Mouse (Mus musculus) liver, embryonic 12.5 days (tissue): ENCODE measurements at regions not wholly inside any gene's neighbourhood (a gene's known extent, or its start where the extent isn't known, plus 50 kb on each side); places are given as distances from the start of the nearest gene placed in this dataset.

Source experiments
- ATAC-seq: fragments of 200-750 bp; cut with Nextera tagmentation; 2 replicates; pipeline ENCODE4 v1.8.0; 2017; ENCODE audit warnings: moderate number of reproducible peaks, mild to moderate bottlenecking, moderate library complexity
- H3K27ac ChIP-seq: fragments of 300-500 bp; sonication (generic); 2 replicates; pipeline ENCODE4 v1.5.1; 2016; ENCODE audit warnings: mild to moderate bottlenecking
- H3K27me3 ChIP-seq: fragments of 300-500 bp; sonication (generic); replicated peaks from 2 replicates; pipeline ENCODE4 v1.6.1; 2016; ENCODE audit warnings: mild to moderate bottlenecking, moderate library complexity
- H3K36me3 ChIP-seq: fragments of 300-500 bp; sonication (generic); 2 replicates; pipeline ENCODE4 v1.6.1; 2016; ENCODE audit warnings: mild to moderate bottlenecking, moderate library complexity
- H3K4me1 ChIP-seq: fragments of 300-500 bp; sonication (generic); 2 replicates; pipeline ENCODE4 v1.6.1; 2016
- H3K4me2 ChIP-seq: fragments of 300-500 bp; sonication (generic); 2 replicates; pipeline ENCODE4 v1.6.1; 2016; ENCODE audit warnings: mild to moderate bottlenecking, moderate library complexity
- H3K4me3 ChIP-seq: fragments of 300-500 bp; sonication (generic); 2 replicates; pipeline ENCODE4 v1.5.1; 2016; ENCODE audit warnings: mild to moderate bottlenecking, moderate library complexity
- H3K9ac ChIP-seq: fragments of 300-500 bp; sonication (generic); 2 replicates; pipeline ENCODE4 v1.6.1; 2016; ENCODE audit warnings: mild to moderate bottlenecking, moderate library complexity
- H3K9me3 ChIP-seq: fragments of 300-500 bp; sonication (generic); replicated peaks from 2 replicates; pipeline ENCODE4 v1.6.1; 2016; ENCODE audit warnings: mild to moderate bottlenecking, moderate library complexity
- WGBS: fragments of 180-500 bp; shearing (Covaris S2); methylation state at CpG from one replicate; pipeline ENCODE4 v1.1.7; 2016; ENCODE audit not compliant: insufficient replicate concordance; 5-methylcytosine and 5-hydroxymethylcytosine counted together

DNA sequence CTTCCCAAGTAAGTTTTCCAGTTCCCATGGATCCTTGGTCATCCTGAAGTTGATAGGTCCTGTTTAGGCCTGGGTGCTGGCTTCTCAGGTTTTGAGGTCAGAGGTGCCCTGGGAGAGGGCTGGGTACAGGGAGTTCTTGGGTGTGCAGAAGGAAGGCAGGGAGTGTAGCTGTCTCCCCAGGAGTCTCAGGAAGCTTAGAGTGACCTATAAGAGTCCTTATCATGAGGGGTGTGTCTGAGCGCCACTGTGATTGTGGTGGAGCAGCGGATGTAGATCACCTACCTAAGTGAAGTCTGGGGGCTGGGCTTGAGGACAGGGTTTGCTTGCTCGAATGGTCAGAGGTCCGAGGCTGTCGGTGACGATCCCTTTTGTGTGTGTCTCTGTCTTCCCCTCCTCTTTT lies 148.8 kb upstream of the Pitx1 start:
- Histone ChIP-seq H3K4me1 (no peaks in the 10 kb centered on the region), H3K4me3 (no peak overlapping the region), H3K27me3 (peaks cover 31% of the 10 kb centered on the region), H3K36me3 (no peaks in the 10 kb centered on the region), H3K4me2 (no peak overlapping the region), H3K9me3 (no peaks in the 10 kb centered on the region), H3K9ac (no peak overlapping the region), H3K27ac (no peak overlapping the region)
- no peak for ATAC-seq
- WGBS: 45% methylated on average over 6 of the region's 6 CpGs

DNA sequence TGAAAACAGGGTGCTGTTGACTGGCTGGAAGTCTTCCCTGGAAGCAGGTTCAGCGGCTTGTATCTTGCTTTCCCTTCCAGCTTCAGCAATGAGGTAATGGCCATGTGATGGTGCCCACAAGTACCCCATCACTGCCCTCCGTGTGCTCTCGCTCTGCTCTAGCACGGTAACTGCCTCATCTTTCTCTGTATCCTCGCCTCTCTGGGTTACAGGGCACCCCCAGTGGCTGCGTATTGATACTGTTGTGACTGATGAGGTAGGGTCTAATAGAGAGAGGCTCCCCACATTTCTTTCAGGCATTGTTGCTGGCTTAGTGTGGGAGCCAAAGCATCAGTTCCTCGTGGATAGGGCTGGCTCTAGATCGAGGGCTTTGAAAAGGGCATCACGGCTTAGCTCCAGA lies 147.9 kb upstream of the Pitx1 start:
- WGBS: 43% methylated on average over 9 of the region's 9 CpGs
- H3K27ac ChIP-seq: no peak overlapping the region
- no peaks in the 10 kb centered on the region for H3K9me3 ChIP-seq
- no peak overlapping the region for H3K9ac ChIP-seq
- no peak overlapping the region for H3K4me3 ChIP-seq
- no peak for ATAC-seq
- H3K36me3 ChIP-seq: no peaks in the 10 kb centered on the region
- no peaks in the 10 kb centered on the region for H3K4me1 ChIP-seq
- peaks cover 31% of the 10 kb centered on the region for H3K27me3 ChIP-seq
- no peak overlapping the region for H3K4me2 ChIP-seq

DNA sequence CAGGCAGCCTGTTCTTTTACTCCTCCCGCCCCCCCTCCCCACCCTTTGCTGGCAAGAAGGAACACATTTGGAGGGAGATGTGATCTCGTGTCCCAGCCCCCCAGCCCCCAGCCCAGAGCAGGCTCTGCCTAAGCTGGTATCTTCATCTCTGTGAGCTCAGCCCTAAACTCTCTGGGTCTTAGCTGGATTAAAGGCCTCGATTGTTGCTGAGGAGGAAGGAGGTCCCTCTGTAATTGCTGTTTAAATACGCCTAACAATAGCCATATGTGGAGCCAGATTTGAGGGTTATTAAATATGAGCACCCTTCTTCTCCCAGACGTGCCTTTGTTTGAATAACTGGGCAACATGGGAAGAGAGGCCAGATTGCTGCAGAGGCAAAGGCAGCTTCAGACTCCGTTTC lies 145.0 kb upstream of the Pitx1 start:
- Histone ChIP-seq H3K27ac (no peak overlapping the region), H3K4me1 (no peaks in the 10 kb centered on the region), H3K9ac (no peak overlapping the region), H3K4me3 (no peak overlapping the region), H3K36me3 (no peaks in the 10 kb centered on the region), H3K27me3 (peaks cover 31% of the 10 kb centered on the region), H3K9me3 (no peaks in the 10 kb centered on the region), H3K4me2 (no peak overlapping the region)
- WGBS: 50% methylated on average over 6 of the region's 6 CpGs
- no peak for ATAC-seq

DNA sequence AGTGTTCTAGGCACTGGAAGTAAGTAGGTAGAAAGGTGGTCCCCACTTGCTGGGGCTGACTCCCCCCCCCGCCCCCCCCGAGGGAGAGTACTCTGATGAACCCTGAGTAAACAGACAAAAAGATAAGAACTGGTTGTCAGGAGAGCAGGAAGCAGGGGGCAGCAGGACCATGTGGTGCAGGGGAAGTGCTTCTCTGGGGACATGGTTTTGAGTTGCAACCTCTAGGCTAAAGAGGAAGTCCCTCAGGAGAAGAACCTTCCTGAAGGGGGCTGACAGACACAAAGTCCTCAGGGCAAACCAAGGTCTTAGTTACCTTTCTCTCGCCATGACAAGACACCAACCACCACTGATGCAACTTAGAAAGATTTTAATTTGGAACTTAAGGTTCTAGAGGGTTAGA lies 141.9 kb upstream of the Pitx1 start:
- Histone ChIP-seq H3K9me3 (no peaks in the 10 kb centered on the region), H3K4me3 (no peak overlapping the region), H3K36me3 (no peaks in the 10 kb centered on the region), H3K27me3 (peaks cover 8% of the 10 kb centered on the region), H3K4me2 (no peak overlapping the region), H3K27ac (no peak overlapping the region), H3K9ac (no peak overlapping the region), H3K4me1 (no peaks in the 10 kb centered on the region)
- ATAC-seq: no peak
- WGBS: 30% methylated on average over 3 of the region's 3 CpGs

DNA sequence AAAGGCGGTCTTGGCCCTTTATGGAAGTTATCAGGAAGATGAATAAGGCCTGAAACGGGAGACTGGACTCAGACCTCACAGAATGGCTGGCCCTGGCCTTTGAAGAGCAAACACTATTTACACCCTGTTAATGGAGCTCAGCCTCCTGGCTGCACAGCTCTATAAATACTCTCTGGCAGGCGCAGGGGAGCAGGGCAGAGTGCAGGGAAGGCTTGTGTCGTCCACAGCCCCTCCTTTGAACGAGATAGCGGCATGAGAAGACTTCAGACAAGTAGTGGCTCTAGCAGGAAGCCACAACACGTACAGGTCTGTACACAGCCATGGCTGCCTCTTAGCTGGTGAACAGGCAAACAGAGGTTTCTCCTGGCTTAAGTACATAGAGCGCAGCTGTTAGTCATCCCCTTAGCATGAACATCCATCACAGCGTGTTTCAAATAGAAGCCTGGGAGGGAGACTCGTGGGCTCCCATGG lies 141.0 kb upstream of the Pitx1 start:
- Histone ChIP-seq H3K27me3 (no peaks in the 10 kb centered on the region), H3K27ac (no peak overlapping the region), H3K36me3 (no peaks in the 10 kb centered on the region), H3K9me3 (0 out of 2 replicates have a peak, but pooled peaks cover 3% of the 10 kb centered on the region), H3K9ac (no peak overlapping the region), H3K4me1 (no peaks in the 10 kb centered on the region), H3K4me2 (no peak overlapping the region), H3K4me3 (no peak overlapping the region)
- no peak for ATAC-seq
- 44% methylated on average over 10 of the region's 10 CpGs for WGBS

DNA sequence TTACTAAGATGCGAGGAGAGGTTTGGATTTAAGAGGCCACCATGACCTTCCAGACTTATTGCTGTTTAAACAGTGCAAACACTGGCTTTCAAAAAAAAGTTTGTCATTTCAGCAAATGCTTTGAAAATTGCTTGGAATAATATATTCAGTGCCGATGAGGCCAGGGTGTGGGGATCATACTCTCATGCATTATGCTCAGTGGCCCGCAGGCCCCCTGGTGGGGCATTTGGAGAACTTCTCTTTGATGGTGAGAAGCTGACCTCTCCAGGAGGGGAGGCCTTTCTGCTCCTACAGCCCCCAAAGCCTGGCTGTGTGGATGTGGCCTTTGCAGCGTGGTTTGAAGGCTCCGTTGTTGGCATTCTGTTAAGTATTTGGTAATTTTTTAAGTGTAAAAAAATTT lies 138.1 kb upstream of the Pitx1 start:
- H3K4me3 ChIP-seq: no peak overlapping the region
- no peaks in the 10 kb centered on the region for H3K27me3 ChIP-seq
- peaks cover 7% of the 10 kb centered on the region; the same call in 1 of the 2 replicates for H3K9me3 ChIP-seq
- no peak overlapping the region for H3K27ac ChIP-seq
- no peaks in the 10 kb centered on the region for H3K4me1 ChIP-seq
- H3K4me2 ChIP-seq: no peak overlapping the region
- no peak overlapping the region for H3K9ac ChIP-seq
- WGBS: 53% methylated on average over 5 of the region's 5 CpGs
- H3K36me3 ChIP-seq: no peaks in the 10 kb centered on the region
- no peak for ATAC-seq

DNA sequence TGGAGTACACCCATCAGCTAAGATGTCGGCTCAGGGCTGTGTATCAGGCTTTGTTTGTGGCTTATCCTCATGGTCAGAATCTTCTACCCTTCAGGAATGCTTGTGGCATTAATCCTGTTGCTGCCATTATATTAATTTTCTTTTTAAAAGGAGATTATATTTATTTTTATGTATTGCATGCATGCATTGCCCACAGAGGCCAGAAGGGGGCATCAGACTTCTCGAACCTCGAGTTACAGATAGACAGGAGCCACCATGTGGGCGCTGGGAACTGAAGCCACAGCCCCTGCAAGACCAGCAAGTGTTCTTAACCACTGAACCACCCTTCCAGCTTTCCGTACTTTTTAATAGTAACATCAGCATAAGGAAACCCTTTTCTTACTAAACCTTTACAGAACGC lies 134.7 kb upstream of the Pitx1 start:
- 69% methylated on average over 6 of the region's 6 CpGs for WGBS
- Histone ChIP-seq H3K4me2 (no peak overlapping the region), H3K27ac (no peak overlapping the region), H3K4me1 (no peaks in the 10 kb centered on the region), H3K4me3 (no peak overlapping the region), H3K36me3 (no peaks in the 10 kb centered on the region), H3K9ac (no peak overlapping the region), H3K9me3 (peaks cover 7% of the 10 kb centered on the region; the same call in 1 of the 2 replicates), H3K27me3 (peaks cover 7% of the 10 kb centered on the region; the same call in 1 of the 2 replicates)
- no peak for ATAC-seq

DNA sequence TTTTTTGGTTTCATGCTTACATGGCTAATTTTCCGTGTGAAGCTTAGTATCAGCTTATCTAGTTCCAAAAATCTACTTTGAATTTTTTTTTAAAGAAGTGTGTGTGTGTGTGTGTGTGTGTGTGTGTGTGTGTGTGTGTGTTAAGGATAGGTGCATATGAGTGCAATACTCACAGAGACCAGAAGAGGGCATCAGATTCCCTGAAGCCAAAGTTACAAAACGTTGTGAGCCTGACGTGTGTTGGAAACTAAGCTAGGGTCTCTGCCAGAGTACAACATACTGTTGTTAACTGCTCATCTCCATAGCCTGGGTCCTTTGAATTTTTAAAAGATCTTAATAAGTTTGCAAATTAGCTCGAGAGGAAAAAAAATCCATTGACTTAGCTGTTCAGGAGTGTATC lies 133.5 kb upstream of the Pitx1 start:
- 69% methylated on average over 4 of the region's 4 CpGs for WGBS
- no peak overlapping the region for H3K4me2 ChIP-seq
- no peak for ATAC-seq
- no peak overlapping the region for H3K27ac ChIP-seq
- H3K27me3 ChIP-seq: peaks cover 19% of the 10 kb centered on the region
- H3K9me3 ChIP-seq: peaks cover 7% of the 10 kb centered on the region; the same call in 1 of the 2 replicates
- no peak overlapping the region for H3K9ac ChIP-seq
- no peaks in the 10 kb centered on the region for H3K4me1 ChIP-seq
- no peak overlapping the region for H3K4me3 ChIP-seq
- H3K36me3 ChIP-seq: no peaks in the 10 kb centered on the region

DNA sequence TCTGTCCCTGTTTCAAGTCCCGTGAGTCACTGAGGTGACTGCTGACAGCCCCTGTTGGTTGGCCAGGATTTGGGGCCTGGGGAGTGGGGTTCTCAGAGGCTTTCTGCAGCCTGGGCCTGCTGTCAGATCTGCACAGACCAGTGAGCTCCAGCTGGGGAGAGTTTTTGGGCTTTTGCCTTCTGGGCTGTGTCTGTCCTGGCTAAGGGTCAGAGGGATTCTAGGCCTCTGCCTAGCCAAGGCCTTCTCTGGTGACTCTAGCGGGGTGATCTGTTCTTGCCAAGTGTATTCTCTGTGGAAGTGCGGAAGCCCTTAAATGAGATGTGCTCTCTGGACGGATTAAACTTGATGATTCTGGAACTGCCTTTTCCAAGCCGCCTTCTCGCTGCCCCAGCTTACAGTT lies 131.2 kb upstream of the Pitx1 start:
- Histone ChIP-seq H3K4me3 (no peak overlapping the region), H3K27ac (no peak overlapping the region), H3K9me3 (peaks cover 5% of the 10 kb centered on the region; the same call in 1 of the 2 replicates), H3K4me1 (no peaks in the 10 kb centered on the region), H3K9ac (no peak overlapping the region), H3K4me2 (no peak overlapping the region), H3K36me3 (no peaks in the 10 kb centered on the region), H3K27me3 (peaks cover 41% of the 10 kb centered on the region)
- no peak for ATAC-seq
- 71% methylated on average over 6 of the region's 6 CpGs for WGBS

DNA sequence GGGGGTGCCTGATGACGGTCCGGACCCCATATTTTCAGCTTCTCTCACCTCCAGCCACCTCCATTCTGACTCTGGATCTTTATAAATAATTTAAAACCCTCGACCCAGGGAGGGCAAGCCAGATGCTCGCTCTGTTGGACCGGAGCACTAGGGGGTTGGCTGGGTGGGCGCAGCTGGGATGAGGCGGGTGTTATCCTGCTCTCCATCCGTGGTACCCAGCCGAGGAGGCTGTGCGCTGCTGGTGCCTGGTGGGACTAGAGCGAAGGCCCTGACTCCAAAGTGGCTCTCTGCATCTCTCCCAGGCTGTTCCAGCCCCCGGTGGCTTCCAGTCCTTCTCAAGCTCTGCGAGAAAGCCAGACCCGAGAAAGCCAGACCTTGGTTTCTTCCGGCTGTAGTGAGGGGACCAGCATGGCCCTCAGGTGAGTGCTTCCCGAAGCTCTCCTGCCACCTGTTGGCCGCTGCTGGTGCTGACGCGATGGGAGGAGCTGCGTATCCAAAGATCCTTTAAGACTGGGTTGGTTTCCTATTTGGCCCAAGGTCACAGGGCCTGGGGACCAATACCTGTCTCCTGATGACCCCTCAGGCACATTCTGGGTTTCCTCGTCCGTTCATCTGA lies 127.1 kb upstream of the Pitx1 start:
- Histone ChIP-seq H3K4me3 (no peak overlapping the region), H3K4me1 (peaks cover 5% of the 10 kb centered on the region; the same call in 1 of the 2 replicates), H3K36me3 (no peaks in the 10 kb centered on the region), H3K27ac (no peak overlapping the region), H3K9me3 (no peaks in the 10 kb centered on the region), H3K9ac (no peak overlapping the region), H3K4me2 (no peak overlapping the region), H3K27me3 (peaks cover 55% of the 10 kb centered on the region)
- WGBS: 14% methylated on average over 22 of the region's 22 CpGs
- no peak for ATAC-seq

DNA sequence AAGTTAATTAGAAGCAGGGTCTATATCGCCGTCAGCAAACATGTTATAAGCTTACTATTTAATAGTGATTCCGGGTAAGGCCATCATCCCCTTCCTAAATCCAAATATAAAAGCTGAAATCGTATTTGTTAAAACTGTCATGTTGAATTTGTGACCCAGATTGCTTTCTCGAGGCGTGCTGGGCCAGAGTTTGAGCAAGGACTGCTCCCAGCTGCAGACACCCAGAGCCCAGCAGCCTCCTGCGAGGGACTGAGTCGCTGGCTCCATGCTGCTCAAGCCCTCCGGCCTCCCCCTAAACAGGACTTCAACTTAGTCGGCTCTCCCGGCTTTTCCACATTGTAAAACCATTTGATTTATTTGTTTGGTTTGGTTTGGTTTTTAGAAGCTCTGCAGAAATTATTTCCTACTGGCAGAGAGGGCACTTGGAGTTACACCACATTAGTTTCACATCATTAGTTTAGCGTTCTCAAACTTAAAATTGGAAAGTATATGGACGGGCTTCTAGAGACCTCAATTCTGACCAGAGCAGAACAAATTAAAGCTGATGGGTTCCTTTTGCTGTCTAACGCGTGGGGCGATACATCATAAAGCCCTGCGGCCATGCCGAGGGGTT lies 126.4 kb upstream of the Pitx1 start:
- Histone ChIP-seq H3K36me3 (no peaks in the 10 kb centered on the region), H3K4me2 (no peak overlapping the region), H3K27me3 (peaks cover 55% of the 10 kb centered on the region), H3K9me3 (no peaks in the 10 kb centered on the region), H3K27ac (no peak overlapping the region), H3K4me3 (no peak overlapping the region), H3K4me1 (peaks cover 5% of the 10 kb centered on the region; the same call in 1 of the 2 replicates), H3K9ac (no peak overlapping the region)
- WGBS: 55% methylated on average over 18 of the region's 18 CpGs
- no peak for ATAC-seq

DNA sequence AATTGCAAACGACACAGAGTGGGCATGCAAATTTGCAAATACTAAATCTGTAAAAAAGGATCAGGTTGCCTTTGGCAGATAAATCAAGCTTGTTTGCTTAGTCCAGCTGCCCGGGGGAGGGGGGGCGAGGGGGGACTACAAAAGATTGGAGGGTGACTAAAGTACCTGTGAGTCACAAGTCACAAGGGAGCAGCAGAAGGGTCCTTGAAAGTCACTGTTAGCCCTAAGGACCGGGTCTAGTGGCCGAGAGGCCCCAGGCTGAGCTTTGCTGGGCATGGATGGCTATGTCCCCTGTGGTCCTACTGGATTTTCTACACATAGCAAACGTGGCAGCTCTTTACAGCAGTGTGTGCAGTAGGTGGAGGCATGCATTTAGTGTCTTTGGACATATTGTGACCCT lies 118.4 kb upstream of the Pitx1 start:
- no peak overlapping the region for H3K27ac ChIP-seq
- 47% methylated on average over 6 of the region's 6 CpGs for WGBS
- H3K9me3 ChIP-seq: no peaks in the 10 kb centered on the region
- peaks cover 5% of the 10 kb centered on the region for H3K27me3 ChIP-seq
- no peak overlapping the region for H3K9ac ChIP-seq
- H3K4me2 ChIP-seq: no peak overlapping the region
- no peak for ATAC-seq
- H3K4me1 ChIP-seq: peaks cover 5% of the 10 kb centered on the region; the same call in 1 of the 2 replicates
- no peaks in the 10 kb centered on the region for H3K36me3 ChIP-seq
- H3K4me3 ChIP-seq: no peak overlapping the region
